Mouse (Mus musculus) mouse embryonic stem cell (cell line): ENCODE results near the gene Slc6a12.
"Not testable (repeated sequence)": the region's sequence is repeated elsewhere in the genome, so short reads cannot be mapped to it uniquely, and the experiment has no call there.

Experiments
- in situ Hi-C, 2 experiments: fragments of 300-500 bp; cut with MboI; formaldehyde crosslinking; loops; 1 replicate in 1 of 2; 3 replicates in 1 of 2; pipeline ENCODE4 v1.14.3; 2019 to 2020; ENCODE audit warnings: low sequenced_read_pairs in 2 of 2, low pct_unique_long_range_greater_than_20kb in 1 of 2, mixed read lengths in 1 of 2; ENCODE audit not compliant: unreplicated experiment in 1 of 2

Gene Slc6a12

DNA sequence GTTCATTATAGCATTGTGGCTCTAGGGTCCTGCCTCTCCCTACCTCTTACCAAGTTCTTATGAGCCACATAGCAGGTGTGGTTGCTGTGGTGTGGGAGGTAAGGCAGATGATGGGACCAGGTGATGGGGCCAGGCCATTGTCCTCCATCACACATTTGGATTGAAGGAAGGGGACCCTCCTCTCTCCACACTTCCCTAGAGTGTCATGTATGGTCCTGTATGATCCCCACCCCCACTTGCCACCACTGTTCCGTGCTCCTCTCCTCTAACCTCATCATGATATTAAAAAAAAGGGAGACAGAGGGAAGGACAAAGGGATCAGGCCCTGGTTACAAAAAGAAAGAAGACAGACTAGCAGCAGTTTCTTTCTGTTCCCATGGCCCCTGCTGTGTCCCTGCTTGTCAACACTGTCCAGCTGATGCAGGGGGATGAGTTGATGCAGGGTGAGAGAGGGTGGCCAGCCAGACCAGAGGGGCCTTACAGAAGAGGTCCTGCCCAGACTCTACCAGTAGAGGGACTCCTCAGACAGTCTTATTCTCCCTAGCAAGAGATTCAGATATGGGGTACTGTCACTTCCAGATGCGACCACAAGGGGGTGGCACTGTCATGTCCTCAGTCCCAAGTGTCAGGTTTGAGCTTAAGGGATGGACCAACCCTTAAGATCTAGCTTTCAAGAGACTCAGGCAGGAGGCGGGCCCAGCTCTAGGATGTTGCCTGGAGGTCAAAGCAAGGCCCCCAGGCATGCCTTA, 4.9 kb upstream of the Slc6a12 start:
- in situ Hi-C loops, result loop anchor here (5.0 kb wide), 2 partner anchors 194 to 199 kb away; no protein-coding TSS in a partner anchor

DNA sequence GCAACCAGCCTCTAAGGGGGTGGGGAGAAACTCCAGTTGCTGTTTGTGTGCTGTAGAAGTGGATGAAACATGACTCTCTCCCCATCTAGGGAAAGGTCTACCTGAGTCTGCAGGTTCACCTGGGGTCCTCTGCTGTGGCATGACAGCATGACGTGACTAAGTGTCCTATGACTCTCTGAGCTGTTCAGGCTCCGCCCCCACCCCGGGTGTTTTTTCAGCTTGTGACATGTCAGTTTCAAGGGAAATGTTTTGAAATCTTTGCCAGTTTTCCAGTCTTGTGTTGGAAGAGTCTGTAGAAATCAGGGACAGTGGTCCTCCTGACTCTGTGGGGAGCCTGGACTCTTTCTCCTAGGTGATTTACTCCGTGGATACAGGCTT, 4.4 kb upstream of the Slc6a12 start:
- in situ Hi-C loops, result loop anchor here (5.0 kb wide), 2 partner anchors 194 to 199 kb away; no protein-coding TSS in a partner anchor

DNA sequence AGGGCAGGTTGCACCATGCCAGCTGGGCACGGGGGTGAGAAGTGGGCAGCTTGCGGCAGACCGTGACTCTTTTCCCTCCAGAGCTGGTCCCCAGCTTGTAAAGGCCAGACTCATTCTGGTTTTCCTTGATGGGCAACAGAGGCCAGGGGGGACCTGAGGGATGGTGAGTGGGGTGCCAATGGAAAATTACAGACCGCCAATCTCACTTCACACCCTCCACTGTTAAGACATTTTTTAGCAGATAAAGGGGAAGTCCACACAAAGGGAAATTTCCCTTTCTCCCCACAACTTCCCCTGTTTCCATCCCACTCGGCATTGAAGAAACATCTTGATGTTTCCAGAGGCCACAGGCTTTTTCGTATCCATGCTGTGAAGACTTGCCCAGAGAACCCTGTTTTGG, 1.2 kb upstream of the Slc6a12 start:
- in situ Hi-C loops, result no loop called here

DNA sequence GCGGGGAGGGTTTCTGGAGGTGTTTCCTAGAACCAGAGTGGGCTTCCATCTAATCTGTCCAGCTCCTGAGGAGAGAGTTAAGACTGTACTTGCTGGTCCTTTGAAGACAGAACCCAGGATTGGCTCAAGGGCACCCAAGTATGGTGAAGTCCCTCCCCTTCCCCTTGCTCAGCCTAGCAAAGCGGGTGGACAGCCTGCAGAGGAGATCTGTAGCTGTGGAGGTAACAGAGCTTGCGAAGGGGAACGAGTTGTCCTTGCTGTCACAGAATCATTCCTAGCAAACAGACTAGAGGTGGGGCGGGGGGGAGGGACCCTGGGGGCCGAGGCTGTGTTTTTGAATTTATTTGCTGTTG, 871 bp downstream of the Slc6a12 start:
- in situ Hi-C loops, result no loop called here

DNA sequence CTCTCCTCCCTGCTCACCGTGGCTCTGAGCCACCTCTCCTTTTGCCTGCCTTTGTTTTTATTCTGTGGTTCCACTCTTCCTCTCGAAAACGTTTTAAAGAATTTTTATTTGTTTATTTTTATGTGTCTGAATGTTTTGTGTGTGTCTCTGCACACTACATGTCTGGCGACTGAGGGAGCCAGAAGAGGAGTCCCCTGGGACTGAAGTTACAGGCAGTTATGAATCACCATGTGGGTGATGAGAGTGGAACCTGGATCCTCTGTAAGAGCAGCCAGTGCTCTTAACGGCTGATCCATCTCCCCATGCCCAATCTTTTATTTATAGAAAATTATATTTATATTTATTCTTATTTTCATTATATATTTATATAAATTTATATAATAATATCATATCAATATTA, 1.5 kb downstream of the Slc6a12 start:
- in situ Hi-C loops, result no loop called here

DNA sequence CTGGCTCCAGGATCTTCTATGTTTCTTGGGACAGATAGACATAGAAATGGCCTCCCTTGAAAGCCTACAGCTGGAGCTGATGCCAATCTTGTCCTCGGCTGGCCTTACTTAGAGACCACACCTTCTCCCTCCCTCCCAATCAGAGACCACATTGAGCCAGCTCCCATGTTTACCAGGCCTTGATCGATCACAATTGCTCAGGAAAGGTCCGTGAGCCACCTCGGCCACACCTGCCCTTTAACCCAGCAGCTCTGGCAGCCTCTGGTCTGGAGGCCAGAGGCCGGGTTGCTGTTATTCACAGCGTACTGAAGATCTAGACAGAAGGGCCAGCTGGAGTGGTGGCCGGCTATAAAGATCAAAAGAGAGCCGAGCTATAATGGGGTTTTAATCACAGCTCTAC, 3.6 kb downstream of the Slc6a12 start:
- in situ Hi-C loops, result no loop called here

DNA sequence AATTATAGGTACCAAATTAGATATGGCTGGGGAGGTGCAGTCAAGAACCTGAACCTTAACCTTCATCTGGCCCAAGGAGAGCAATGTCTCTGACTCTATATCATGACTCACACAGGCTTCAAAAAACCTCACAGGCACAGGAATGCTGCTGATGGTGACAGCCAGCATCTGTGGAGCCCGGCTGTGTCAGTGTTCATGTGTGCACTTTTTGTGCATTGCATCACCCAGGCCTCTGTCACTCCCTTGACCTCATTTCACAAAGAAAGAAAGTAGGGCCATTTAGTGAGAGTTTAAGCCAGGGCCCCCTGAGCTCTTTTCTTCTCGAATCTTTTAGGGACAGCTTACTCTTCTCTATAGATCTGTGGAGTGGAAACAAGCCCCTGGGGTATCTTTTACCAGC, 9.4 kb downstream of the Slc6a12 start:
- in situ Hi-C loops, result no loop called here

DNA sequence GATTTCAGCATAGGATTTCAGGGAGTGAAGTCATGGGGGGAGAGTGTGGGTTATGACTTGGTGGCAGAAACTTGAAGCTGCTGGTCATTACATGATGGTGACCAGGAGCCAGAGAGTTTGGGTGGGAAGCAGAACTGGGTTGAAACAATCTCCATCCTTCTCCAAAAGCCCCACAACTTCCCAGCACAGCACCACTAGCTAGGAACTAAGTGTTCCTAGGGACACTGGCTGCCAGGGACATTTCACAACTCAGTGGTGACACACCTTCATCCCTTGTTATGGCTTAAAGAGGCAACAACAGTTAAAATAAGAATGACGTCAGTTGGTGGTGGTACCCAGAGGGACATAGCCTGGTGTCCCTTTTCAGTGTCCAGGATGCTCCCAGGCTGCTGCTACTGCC, 13.2 kb downstream of the Slc6a12 start:
- in situ Hi-C loops, result no loop called here

DNA sequence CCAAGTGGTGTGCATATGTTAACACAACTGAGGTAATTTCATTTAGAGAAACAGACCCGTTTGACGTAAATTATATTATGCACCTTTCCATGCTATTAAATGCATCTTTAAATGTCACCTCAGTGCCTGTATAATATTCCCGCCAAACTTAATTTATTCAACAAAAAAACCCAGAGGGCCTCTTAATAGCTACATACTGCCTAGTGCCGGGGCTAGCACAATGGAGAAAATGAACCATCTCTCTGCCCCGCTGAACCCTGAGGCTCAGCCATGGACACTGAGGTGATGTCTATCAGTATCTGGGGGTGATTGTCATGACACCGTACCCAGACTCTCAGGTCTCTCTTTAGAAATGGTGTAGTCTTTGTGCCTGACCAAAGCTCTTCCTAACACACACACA, 14.4 kb downstream of the Slc6a12 start:
- in situ Hi-C loops, result no loop called here

DNA sequence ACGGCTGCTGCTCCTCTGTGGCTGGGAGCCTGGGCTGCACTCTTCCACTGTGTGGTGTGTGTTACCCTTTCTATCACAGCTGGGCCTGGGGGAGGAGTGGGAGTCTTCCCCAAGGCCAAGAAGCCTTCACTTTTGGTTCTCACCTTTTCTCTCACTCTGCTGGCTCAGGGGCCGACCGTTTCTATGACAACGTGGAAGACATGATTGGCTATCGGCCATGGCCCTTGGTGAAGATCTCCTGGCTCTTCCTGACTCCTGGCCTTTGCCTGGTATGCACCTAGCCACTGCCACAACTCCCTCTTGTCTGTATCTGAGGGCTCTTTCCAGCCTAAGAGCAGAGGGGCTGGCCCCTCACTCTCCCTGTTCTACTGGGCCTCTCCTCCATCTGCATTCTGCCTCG, 20.2 kb downstream of the Slc6a12 start:
- in situ Hi-C loops, result no loop called here

DNA sequence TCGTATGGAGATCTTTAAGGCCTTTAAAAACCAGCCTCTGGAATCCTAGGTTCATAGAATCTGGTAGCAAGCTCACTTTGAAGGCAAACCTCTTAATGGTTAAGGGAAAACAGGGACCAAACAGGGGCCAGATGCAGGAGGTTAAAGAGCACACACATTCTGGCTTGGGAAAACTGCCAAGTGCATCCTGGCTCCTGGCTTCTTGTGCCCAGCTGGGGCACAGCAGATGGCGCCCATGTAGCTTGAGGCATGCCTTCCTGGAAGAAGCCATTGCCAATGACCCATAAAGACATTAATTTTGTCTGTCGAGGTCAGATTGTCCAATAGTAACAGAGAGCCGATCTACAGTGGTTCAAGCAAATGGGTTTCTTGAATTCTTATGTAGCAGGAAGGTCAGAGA, 21.1 kb downstream of the Slc6a12 start:
- in situ Hi-C loops, result no loop called here

DNA sequence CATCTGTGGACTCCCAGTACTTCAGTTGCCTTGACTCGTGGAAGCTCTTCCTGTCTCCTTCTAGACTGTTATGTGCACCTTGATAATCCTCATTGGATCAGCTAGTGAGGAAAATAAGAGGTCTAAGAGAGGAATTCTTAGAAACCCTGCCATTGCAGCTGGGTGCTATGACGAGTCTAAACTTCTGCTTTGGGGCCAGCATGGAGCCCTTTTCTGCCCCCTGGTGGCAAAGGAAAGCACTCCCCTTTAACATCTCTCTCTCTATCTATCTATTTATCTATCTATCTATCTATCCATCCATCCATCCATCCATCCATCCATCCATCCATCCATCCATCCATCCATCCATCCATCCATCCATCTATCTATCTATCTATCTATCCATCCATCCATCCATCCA, 23.7 kb downstream of the Slc6a12 start:
- in situ Hi-C loops, result not testable (repeated sequence)

DNA sequence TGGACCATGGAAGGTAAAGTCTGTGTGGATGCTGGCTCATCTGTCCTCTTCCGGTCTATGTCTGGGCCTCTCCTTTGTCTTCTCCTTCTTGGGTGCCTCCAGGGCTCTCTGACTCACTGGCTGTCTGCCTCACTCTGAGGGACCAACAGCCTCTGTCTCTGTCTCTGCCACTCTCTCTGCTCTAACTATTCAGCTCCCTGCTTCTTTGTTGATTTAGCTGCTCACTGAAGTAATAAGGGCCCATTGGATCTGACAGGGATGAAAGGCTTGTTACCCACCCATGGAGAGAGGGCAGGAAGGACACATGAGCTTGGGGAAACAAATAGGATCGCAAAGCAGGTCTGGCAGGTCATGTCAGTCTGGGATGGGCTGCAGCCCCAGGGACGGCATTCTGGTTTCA, 24.2 kb downstream of the Slc6a12 start:
- in situ Hi-C loops, result no loop called here

DNA sequence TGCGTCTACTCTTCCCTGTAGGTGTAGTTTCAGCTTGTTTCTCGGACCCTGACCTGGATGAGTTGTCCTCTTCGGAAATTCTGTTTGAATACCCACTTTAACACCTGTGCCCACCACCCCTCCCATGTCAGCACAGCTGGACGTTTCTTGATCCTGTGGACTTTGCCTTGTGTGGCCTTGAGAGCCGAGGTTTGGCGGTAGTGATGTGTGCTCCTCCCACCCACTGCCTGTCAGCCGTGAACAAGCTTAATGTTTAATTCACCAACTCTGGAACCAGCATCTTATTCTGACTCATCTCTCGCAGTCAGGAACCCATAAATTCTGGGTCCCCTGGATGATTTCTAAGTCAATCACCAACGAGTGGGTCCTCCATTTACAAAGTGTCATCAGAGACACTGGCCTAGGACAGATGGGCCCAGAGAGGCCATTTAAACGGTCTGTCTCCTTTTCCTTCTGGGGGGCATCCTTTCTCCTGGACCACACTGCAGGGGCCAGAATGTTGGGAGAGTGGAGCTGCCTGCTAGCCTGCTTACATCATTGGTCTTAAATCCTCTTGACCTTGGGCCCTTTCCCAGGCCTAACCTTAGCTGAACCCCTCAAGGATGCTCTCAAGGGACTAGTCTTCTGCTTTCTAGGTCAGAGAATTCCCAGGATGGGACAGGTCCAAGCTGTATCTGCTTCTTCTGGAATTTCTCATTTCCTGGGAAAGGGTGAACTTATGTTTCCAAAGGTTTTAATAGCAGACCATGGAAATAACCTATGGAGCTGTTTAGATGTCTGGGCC, 28.5 kb downstream of the Slc6a12 start:
- in situ Hi-C loops, result no loop called here

DNA sequence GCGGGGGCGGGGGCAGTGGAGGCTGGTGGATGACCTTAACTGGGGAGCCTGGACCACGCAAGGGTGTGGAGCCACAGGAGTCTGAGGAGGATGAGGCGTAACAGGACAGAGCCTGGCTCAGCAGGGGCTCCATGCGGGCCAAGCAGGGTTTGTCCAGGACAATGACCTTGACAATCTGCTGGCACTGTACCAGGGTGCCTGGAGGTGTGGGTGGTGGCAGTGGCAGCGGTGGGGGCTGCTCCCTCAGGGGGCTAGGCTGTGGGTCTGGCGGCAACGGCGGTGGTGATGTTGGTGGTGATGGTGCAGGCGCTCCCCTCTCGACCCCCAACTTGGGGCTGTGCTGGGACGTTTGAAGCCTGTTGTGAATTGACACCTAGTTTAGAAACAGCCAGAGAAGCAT, 33.3 kb downstream of the Slc6a12 start:
- in situ Hi-C loops, result no loop called here

DNA sequence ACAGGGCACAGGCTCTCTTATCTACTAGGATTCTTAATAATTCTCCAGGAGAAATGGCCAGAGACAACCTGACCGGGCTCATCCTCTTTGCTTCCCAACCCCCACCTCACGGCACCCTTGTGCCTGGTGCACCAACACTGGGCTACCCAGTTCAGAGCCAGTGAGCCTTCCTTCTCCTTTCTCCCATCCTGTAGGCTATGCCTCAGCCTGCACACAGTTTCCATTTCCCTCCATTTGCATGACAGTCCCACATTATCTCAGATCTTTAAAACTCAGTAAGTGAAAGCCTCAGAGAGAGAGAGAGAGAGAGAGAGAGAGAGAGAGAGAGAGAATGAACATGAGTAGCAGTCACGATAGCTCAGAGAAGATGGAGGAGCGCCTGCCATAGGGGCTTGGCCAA, 35.4 kb downstream of the Slc6a12 start:
- in situ Hi-C loops, result no loop called here

DNA sequence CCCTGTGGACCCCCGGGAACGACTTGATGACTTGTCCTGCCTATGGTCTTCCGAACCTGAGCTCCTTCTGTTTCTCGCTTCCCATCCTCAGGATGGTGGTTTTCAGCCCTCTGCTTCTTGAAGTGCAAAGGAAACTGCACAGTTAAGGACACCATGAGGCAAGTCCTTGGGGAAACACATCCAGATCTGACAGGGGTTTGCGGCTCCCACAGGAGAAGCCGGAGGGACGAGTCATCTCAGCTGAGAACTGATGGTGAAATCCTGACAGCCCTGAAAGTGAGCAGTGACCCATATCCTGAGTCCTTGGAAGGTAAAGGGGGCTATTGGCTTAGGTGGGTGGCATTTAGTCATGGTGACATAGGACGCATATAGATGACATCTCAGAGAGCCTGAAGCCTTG, 37.7 kb downstream of the Slc6a12 start:
- in situ Hi-C loops, result no loop called here

DNA sequence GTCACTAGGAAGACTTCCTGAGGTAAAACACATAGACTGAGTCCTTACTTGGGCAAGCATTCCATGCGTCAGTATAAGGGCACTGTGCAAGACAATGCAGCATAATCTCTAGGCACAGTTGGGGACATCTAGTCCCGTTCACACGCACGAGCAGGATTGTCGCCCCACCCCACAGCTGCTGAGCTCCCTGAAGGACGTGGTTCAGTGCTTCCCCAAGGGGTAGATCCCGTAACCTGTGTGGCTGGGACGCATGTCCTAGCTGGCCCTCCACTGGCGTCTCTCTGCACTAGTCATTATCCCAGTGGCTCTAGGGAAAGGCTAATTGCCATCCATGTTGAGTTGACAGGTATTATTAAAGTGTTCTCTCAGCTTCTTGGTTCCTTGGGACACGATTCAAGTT, 39.2 kb downstream of the Slc6a12 start:
- in situ Hi-C loops, result no loop called here

DNA sequence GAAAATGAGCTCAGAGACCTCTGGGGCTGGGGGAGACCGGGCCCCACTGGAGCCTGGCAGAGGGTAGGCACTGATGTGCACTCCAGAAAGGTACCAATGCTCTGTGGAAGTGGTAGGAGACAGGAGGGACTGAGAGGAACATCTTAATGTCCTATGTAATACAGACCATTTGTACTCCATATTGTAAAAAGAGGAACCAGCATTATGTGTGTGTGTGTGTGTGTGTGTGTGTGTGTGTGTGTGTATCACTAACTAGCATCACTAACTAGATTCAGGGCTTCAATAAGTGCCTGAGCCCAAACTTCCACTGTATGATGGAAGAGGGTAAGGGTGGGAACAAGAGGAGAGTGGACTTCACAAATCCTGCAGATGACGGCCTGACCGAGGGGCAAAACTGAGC, 42.5 kb downstream of the Slc6a12 start:
- in situ Hi-C loops, result no loop called here

DNA sequence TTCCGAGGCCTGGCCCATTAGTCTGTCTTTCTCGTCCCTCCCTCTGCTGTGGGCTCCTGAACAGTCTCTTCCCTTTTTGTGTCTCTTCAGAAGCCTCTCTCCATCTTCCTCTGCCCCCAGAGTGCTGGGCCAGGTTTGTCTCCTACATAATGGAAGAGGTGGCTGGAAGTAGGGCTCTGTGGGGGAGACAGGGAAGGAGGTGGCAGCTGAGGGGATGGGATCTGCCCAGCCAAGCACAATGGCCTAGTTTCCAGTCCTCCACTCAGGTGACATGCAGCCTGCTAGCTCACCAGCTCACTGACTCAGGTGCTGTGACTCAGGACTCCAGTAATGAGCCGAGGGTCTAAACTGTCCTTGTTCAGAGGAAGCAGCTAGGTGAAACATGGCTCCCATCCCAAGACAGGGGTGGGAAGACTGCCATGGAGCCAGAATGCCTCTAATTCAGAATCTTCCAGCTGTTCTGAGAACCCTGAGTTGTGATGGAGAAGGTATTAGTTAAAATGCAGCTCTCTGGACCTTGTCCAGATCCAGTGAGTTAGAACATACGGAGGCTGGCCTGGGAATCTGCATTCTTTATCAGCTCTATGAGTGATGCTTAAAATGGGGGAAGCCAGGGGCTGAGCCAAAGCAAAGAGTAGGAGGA, 49.9 kb downstream of the Slc6a12 start:
- in situ Hi-C loops, result no loop called here
